Mouse (Mus musculus) forebrain, embryonic 11.5 days (tissue): Measurements from ENCODE around the gene Ankrd33b. TPM values are rescaled to one million over a fixed set of nuclear protein-coding genes. Genes with fewer than 3 reads are reported as not detected.

Experiments used
- ATAC-seq: fragments of 200-750 bp; cut with Nextera tagmentation; replicated peaks from 2 replicates; pipeline ENCODE4 v1.8.0; 2017; ENCODE audit warnings: moderate TSS enrichment; ENCODE audit not compliant: low FRiP score
- DNase-seq: peaks from one replicate; pipeline ENCODE4 v3.0.0-alpha.2; 2017; ENCODE audit warnings: low spot score
- H3K27ac ChIP-seq: fragments of 300-500 bp; sonication (generic); 2 replicates; pipeline ENCODE4 v1.5.1; 2014; ENCODE audit warnings: low read depth, low read length
- H3K27me3 ChIP-seq: fragments of 300-500 bp; sonication (generic); 2 replicates; pipeline ENCODE4 v1.6.1; 2014; ENCODE audit warnings: mild to moderate bottlenecking, low read length, mixed read lengths; ENCODE audit not compliant: control insufficient read depth, insufficient read depth
- H3K36me3 ChIP-seq: fragments of 300-500 bp; sonication (generic); 2 replicates; pipeline ENCODE4 v1.6.1; 2014; ENCODE audit warnings: mild to moderate bottlenecking, low read length, moderate library complexity, mixed read lengths; ENCODE audit not compliant: control insufficient read depth, insufficient read depth
- H3K4me1 ChIP-seq: fragments of 300-500 bp; sonication (generic); replicated peaks from 2 replicates; pipeline ENCODE4 v1.6.1; 2014; ENCODE audit warnings: low read length, mixed read lengths; ENCODE audit not compliant: control insufficient read depth, insufficient read depth
- H3K4me2 ChIP-seq: fragments of 300-500 bp; sonication (generic); 2 replicates; pipeline ENCODE4 v1.6.1; 2014; ENCODE audit warnings: low read depth, mild to moderate bottlenecking, low read length, moderate library complexity, mixed read lengths; ENCODE audit not compliant: severe bottlenecking
- H3K4me3 ChIP-seq: fragments of 300-500 bp; sonication (generic); 2 replicates; pipeline ENCODE4 v1.5.1; 2014; ENCODE audit warnings: low read depth, low read length
- H3K9ac ChIP-seq: fragments of 300-500 bp; sonication (generic); 2 replicates; pipeline ENCODE4 v1.6.1; 2014; ENCODE audit warnings: low read length
- H3K9me3 ChIP-seq: fragments of 300-500 bp; sonication (generic); 2 replicates; pipeline ENCODE4 v1.6.1; 2016; ENCODE audit warnings: low read length, mixed read lengths; ENCODE audit not compliant: control insufficient read depth
- WGBS: fragments of 180-500 bp; shearing (Covaris S2); extraction: QIAGEN DNeasy Blood & Tissue Kit; methylation state at CpG from one replicate; pipeline ENCODE4 v1.1.7; 2014; 5-methylcytosine and 5-hydroxymethylcytosine counted together
- polyA plus RNA-seq: library from polyadenylated mRNA; unstranded; fragments of >200 nt; fragmentation: Nextera tagmentation; extraction: Ambion mirVana; gene quantifications from 2 replicates; pipeline ENCODE4 v1.2.1, GENCODE M21; 2014

The Ankrd33b gene
- polyA plus RNA-seq, 1 experiment from 2014 or later, result 0.56 TPM

DNA sequence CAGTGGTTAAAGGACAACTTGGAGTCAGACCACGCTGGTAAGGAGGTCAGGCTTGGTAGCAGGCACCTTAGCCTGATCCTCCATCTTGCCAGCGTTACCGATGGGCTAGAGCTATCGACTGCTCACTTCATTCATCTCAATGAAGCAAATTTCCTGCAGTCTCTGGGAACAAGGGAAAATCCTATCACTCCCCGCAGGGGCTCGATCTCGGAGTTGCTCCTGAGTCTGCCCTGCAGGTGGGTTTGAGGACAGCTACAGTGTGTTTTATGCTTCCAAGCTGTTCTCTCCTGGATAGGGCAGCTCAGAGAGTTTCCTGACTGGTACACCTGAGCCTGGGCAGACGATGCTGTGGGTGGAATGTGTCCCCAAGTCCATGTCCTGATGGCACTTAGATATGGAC is 36.8 kb upstream of the Ankrd33b start:
- 85% methylated on average over 8 of the region's 8 CpGs for WGBS
- Histone ChIP-seq H3K4me1 (peaks cover 4% of the 10 kb centered on the region; the same call in 1 of the 2 replicates), H3K36me3 (no peaks in the 10 kb centered on the region), H3K9ac (no peak overlapping the region), H3K27ac (no peak overlapping the region), H3K27me3 (no peaks in the 10 kb centered on the region), H3K4me3 (no peak overlapping the region), H3K9me3 (no peaks in the 10 kb centered on the region), H3K4me2 (no peak overlapping the region)
- DNase-seq (peak; percentile 27), ATAC-seq (no peak)

DNA sequence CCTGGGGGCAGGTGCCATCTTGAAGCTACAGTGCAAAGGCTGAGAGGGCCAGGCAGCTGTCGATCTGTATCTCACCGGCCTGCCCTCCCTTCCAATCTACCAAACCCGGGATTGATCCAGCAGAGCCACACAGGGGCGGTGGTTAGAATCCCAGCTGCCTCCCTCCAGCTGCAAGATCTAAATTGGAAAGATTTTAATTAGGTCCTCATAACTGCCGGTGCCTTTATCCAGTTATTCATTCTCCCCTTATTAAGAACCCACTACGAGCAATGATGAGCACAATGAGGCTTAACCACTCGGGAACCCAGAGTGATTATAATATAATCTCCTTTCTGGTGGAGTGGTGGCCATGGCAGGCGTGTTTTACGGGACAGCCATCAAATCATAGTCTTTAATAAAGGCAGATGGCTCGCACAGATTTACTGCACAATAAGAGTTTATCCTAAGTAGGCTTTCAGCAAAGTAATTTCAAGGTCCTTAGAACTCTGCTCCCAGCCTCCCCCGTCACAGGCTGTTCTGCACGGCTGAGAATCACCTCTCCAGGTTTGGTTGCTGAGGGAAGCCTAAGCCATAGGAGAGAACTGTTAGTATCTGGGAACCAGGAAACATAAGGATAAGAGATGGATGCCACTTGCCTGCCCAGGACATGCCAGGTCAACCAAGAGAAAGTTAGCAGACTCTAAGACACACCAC is 34.8 kb upstream of the Ankrd33b start:
- H3K4me2 ChIP-seq, result no peak overlapping the region
- peak; percentile 44 for DNase-seq
- no peak overlapping the region for H3K4me3 ChIP-seq
- no peaks in the 10 kb centered on the region for H3K27me3 ChIP-seq
- peaks cover 4% of the 10 kb centered on the region; the same call in 1 of the 2 replicates for H3K4me1 ChIP-seq
- no peaks in the 10 kb centered on the region for H3K9me3 ChIP-seq
- 43% methylated on average over 12 of the region's 12 CpGs for WGBS
- peak; percentile 69 for ATAC-seq
- H3K9ac ChIP-seq, result no peak overlapping the region
- no peaks in the 10 kb centered on the region for H3K36me3 ChIP-seq
- H3K27ac ChIP-seq, result no peak overlapping the region

DNA sequence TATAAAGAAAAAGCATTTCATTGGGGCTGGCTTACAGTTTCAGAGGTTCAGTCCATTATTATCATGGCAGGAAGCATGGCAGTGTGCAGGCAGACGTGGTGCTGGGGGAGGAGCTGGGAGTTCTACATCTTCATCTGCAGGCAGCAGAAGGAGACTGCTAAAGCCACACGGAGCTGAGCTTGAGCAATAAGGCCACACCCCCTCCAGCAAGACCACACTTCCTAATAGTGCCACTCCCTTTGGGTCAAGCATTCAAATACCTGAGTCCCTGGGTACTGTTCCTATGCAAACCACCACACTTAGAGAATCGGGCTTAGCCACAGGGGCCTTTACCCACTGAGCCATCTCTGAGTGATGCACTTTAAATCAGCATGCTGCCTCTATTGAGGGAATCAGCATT is 33.4 kb upstream of the Ankrd33b start:
- ATAC-seq, result no peak
- Histone ChIP-seq H3K27me3 (no peaks in the 10 kb centered on the region), H3K27ac (no peak overlapping the region), H3K36me3 (no peaks in the 10 kb centered on the region), H3K9me3 (no peaks in the 10 kb centered on the region), H3K4me1 (peaks cover 4% of the 10 kb centered on the region; the same call in 1 of the 2 replicates), H3K9ac (no peak overlapping the region), H3K4me2 (no peak overlapping the region), H3K4me3 (no peak overlapping the region)
- DNase-seq, result peak; percentile 48
- WGBS, result 39% methylated on average over 3 of the region's 3 CpGs

DNA sequence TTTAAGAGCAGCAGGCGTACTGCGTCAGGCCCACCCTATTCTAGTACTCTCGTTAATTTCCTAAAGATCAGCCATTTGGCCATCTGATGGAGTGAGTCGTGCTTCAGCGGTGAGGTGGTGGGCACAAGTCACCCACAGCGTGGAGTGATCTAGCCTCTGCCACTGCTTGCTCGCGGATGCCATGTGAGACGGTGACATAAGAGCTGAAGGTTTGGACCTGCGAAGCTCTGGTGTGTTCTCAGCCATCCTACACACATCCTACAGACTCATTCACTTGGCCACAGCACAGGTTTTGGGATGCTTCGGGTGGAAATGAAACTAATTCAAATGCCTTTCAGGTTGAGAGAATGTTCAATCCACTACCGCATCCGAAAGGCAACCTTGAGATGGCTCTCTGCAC is 31.2 kb upstream of the Ankrd33b start:
- no peak for DNase-seq
- Histone ChIP-seq H3K36me3 (no peaks in the 10 kb centered on the region), H3K9ac (no peak overlapping the region), H3K27me3 (no peaks in the 10 kb centered on the region), H3K9me3 (no peaks in the 10 kb centered on the region), H3K4me2 (no peak overlapping the region), H3K4me1 (peaks cover 4% of the 10 kb centered on the region; the same call in 1 of the 2 replicates), H3K27ac (no peak overlapping the region), H3K4me3 (no peak overlapping the region)
- no peak for ATAC-seq
- 93% methylated on average over 13 of the region's 13 CpGs for WGBS

DNA sequence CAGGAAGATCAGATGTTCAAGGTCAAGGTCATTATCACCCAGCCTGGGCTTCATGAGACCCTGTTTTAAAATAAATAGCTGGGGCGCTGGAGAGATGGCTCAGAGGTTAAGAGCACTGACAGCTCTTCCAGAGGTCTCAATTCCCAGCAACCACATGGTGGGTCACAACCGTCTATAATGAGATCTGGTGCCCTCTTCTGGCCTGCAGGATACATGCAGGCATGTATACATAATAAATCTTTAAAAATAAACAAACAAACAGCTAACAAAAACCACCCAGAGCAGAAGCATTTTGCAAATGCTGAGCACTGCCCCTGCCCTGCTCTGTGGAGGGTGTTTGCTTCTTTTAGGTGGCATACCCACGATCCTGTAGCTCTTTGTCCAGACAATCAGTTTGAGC is 29.9 kb upstream of the Ankrd33b start:
- no peak for DNase-seq
- Histone ChIP-seq H3K4me3 (no peak overlapping the region), H3K36me3 (no peaks in the 10 kb centered on the region), H3K9me3 (no peaks in the 10 kb centered on the region), H3K27ac (no peak overlapping the region), H3K4me1 (peaks cover 4% of the 10 kb centered on the region; the same call in 1 of the 2 replicates), H3K4me2 (no peak overlapping the region), H3K27me3 (no peaks in the 10 kb centered on the region), H3K9ac (no peak overlapping the region)
- ATAC-seq, result no peak
- 76% methylated on average over 3 of the region's 3 CpGs for WGBS

DNA sequence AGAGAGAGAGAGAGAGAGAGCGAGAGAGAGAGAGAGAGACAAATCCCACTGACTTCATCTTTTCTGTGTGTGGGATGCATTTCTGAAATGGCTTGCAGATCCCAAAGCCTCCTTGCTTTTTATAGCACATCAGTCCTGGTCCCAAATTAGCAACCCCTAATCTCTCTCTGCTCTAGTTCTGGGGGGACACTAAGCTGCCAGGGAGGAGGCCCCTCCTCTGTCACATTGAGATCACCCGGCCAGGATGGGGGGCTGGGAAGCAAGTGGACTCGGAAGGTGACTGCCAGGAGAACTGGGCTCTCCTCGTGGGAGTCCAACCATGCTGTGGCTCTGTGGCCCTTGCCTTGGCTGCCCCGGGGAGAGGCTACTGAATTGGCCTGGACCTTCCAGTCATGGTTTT is 29.2 kb upstream of the Ankrd33b start:
- Histone ChIP-seq H3K9me3 (no peaks in the 10 kb centered on the region), H3K4me1 (no peaks in the 10 kb centered on the region), H3K27ac (no peak overlapping the region), H3K4me2 (no peak overlapping the region), H3K27me3 (no peaks in the 10 kb centered on the region), H3K36me3 (no peaks in the 10 kb centered on the region), H3K9ac (no peak overlapping the region), H3K4me3 (no peak overlapping the region)
- ATAC-seq (no peak), DNase-seq (peak; percentile 48)
- WGBS, result 83% methylated on average over 5 of the region's 5 CpGs

DNA sequence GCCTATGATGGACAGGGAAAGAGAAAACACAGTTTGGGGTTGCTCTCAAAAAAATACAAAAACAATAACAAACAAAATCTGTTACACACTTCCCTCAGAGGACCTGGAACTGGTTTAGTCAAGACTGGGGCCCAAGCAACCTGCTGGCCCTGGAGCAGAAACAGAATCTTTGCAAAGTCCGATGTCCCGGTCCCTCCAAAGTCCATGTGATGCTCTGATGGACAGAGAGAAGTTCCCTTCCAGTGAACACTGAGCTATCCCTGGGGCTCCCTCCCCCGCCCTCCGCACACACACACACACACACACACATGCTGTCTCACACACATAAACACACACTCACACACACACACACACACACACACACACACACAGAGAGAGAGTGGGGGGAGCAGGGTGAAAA is 28.5 kb upstream of the Ankrd33b start:
- 96% methylated on average over 4 of the region's 4 CpGs for WGBS
- H3K4me2 ChIP-seq, result no peak overlapping the region
- no peaks in the 10 kb centered on the region for H3K36me3 ChIP-seq
- H3K9me3 ChIP-seq, result no peaks in the 10 kb centered on the region
- H3K9ac ChIP-seq, result no peak overlapping the region
- DNase-seq (peak; percentile 36), ATAC-seq (no peak)
- no peak overlapping the region for H3K4me3 ChIP-seq
- no peaks in the 10 kb centered on the region for H3K4me1 ChIP-seq
- no peaks in the 10 kb centered on the region for H3K27me3 ChIP-seq
- H3K27ac ChIP-seq, result no peak overlapping the region

DNA sequence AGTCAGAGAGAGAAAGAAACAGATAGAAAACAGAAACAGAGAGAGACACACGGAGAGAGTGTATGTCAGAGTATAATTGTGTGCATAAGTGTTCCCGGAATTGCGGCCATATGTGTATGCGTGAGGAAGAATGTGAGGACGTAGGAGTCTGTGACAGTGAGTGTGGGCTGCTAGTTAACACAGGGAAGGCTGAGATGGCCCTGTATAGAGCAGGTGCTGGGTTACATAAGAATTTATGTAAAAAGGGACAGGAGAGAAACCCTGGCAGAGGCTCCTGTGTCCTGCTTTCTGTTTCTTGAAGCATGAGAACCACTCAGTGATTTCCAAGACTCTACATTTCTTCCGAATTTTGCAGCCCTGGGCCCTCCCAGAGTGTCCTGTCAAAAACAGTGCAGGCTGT is 25.9 kb upstream of the Ankrd33b start:
- ATAC-seq (no peak), DNase-seq (no peak)
- no peaks in the 10 kb centered on the region for H3K27me3 ChIP-seq
- no peaks in the 10 kb centered on the region for H3K36me3 ChIP-seq
- H3K9ac ChIP-seq, result no peak overlapping the region
- no peaks in the 10 kb centered on the region for H3K4me1 ChIP-seq
- 87% methylated on average over 6 of the region's 6 CpGs for WGBS
- no peak overlapping the region for H3K4me3 ChIP-seq
- no peaks in the 10 kb centered on the region for H3K9me3 ChIP-seq
- no peak overlapping the region for H3K27ac ChIP-seq
- H3K4me2 ChIP-seq, result no peak overlapping the region

DNA sequence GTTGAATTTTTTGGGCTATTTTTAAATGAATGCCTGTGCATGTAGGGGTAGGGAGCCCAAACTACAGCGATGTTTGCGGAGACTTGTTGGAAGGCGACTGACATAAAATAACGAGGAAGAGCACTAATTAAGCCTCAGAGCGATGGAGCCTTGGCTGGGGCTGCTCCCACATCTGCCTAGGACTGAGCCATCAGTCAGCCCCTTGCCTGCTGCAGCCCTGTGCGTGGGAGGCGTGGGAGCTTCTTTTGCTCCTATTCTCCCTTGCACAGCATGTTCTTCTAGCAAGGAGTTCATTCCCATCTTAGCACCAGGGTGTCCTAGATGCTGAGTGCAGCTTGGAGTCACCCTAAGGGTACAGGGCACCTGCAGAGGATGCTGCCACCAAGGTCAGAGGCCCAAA is 25.2 kb upstream of the Ankrd33b start:
- ATAC-seq (no peak), DNase-seq (no peak)
- no peak overlapping the region for H3K4me3 ChIP-seq
- no peak overlapping the region for H3K4me2 ChIP-seq
- no peaks in the 10 kb centered on the region for H3K27me3 ChIP-seq
- H3K9ac ChIP-seq, result no peak overlapping the region
- no peaks in the 10 kb centered on the region for H3K4me1 ChIP-seq
- H3K9me3 ChIP-seq, result no peaks in the 10 kb centered on the region
- WGBS, result 65% methylated on average over 7 of the region's 7 CpGs
- H3K36me3 ChIP-seq, result no peaks in the 10 kb centered on the region
- no peak overlapping the region for H3K27ac ChIP-seq
